Mouse (Mus musculus): ENCODE results near the gene Hspa1l. TPM values are rescaled to one million over a fixed set of nuclear protein-coding genes. Genes with fewer than 3 reads are reported as not detected.

Hspa1l gene
- polyA plus RNA-seq, 1 experiment: 0.58 TPM

DNA sequence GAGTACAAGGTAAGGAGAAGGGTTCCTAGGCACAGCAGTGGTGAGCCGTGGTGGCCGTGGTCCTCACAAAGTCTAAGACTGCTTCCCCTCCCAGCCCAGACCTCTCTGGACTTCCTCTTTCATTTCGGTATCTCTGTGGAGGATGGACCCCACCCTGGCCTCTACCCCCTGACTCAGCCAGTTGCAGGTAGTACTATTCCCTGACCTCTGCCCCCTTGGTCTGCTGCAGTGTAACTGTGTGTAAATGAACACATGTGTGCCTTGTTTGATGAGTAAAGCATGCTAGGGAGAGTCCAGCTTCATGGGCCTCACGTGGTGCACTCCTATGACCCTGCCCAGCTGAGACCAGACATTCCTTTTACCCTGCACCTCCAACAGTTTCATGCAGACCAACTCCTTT, 51.3 kb downstream of the Hspa1l start:
- no peak overlapping the region for H3K27ac ChIP-seq (ENCODE audit: insufficient read depth, low read depth, low read length)
- H3K4me3 ChIP-seq (ENCODE audit: insufficient read depth, low read depth, low read length): no peak overlapping the region
- H3K36me3 ChIP-seq (ENCODE audit: control insufficient read depth, insufficient read depth, low read length): no peaks in the 10 kb centered on the region
- WGBS: 64% methylated on average over 4 of the region's 4 CpGs
- no peak for TF ChIP-seq POLR2A (IDR thresholded peaks at IDR 0.05; ENCODE audit: low read depth, low read length)
- TF ChIP-seq CTCF (conservative IDR thresholded peaks at IDR 0.05; ENCODE audit: insufficient read depth, insufficient read length, low read depth, low read length): no peak
- DNase-seq: no peak
- H3K27me3 ChIP-seq (replicated peaks; ENCODE audit: control insufficient read depth, insufficient read depth, low read length): no peaks in the 10 kb centered on the region
- no peaks in the 10 kb centered on the region for H3K4me1 ChIP-seq (ENCODE audit: control insufficient read depth, insufficient read depth, low read length)

DNA sequence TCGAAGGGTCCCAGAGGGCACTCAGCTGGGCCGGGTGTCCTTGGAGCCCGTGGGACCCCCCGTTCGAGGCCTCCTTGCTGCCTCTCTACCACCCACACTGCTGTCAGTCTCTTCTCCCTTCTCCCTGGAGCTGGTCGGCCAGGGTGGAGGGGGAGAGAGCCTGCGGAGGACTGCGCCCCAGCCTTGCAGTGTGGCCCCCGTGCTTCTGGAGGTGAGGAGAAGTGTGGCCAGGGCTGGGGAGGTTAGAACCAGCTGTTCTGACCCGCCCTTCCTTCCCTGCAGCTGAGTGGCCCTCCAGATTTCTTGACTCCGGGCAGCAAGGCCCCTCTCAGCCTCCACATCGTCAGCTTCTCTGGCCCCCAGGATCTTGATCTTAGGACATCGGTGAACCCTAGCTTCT, 51.8 kb downstream of the Hspa1l start:
- DNase-seq: no peak
- H3K27me3 ChIP-seq (replicated peaks; ENCODE audit: control insufficient read depth, insufficient read depth, low read length): no peaks in the 10 kb centered on the region
- H3K27ac ChIP-seq (ENCODE audit: insufficient read depth, low read depth, low read length): no peak overlapping the region
- H3K36me3 ChIP-seq (ENCODE audit: control insufficient read depth, insufficient read depth, low read length): no peaks in the 10 kb centered on the region
- 72% methylated on average over 13 of the region's 13 CpGs for WGBS
- no peaks in the 10 kb centered on the region for H3K4me1 ChIP-seq (ENCODE audit: control insufficient read depth, insufficient read depth, low read length)
- TF ChIP-seq CTCF (conservative IDR thresholded peaks at IDR 0.05; ENCODE audit: insufficient read depth, insufficient read length, low read depth, low read length): no peak
- no peak for TF ChIP-seq POLR2A (IDR thresholded peaks at IDR 0.05; ENCODE audit: low read depth, low read length)
- H3K4me3 ChIP-seq (ENCODE audit: insufficient read depth, low read depth, low read length): no peak overlapping the region

DNA sequence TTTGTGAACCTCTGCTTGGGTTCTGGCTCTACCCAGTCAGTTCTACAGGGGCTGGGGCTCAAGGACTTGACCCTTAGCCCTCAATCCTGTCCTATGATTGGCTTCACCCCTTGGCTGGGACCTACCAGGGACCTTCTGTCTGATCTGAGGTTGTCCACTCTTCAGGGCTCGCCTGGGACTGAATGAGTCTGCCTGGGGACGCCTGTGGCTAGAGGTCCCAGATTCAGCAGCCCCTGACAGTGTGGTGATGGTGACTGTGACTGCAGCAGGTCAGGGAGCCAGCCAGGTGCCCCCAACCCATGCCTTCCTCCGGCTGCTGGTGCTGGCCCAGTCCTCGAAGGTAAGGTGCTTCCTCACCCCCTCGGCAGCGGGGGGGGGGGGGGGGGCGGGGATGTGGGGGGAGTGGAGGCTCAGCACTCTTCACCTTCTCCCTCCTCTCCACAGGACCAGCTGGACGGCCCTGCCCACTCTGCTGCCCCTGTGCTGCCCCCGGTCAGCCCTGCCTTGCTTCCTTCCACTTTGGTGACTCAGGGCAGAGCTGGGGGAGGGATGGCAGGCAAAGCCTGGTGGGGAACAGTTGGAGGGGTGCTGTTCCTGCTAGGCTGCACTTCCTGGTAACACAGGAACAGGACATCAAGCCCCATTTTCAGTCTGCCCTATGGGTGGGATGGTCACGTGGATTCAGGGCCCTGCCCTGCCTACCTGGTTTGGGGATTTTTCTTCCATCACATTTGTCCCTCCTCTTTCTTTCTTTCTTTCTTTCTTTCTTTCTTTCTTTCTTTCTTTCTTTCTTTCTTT, 52.4 kb downstream of the Hspa1l start:
- Histone ChIP-seq H3K27me3 (replicated peaks; ENCODE audit: control insufficient read depth, insufficient read depth, low read length) (no peaks in the 10 kb centered on the region), H3K4me3 (ENCODE audit: insufficient read depth, low read depth, low read length) (no peak overlapping the region), H3K36me3 (ENCODE audit: control insufficient read depth, insufficient read depth, low read length) (no peaks in the 10 kb centered on the region), H3K4me1 (ENCODE audit: control insufficient read depth, insufficient read depth, low read length) (no peaks in the 10 kb centered on the region), H3K27ac (ENCODE audit: insufficient read depth, low read depth, low read length) (no peak overlapping the region)
- 59% methylated on average over 10 of the region's 10 CpGs for WGBS
- DNase-seq: no peak
- TF ChIP-seq POLR2A (IDR thresholded peaks at IDR 0.05; ENCODE audit: low read depth, low read length): no peak
- TF ChIP-seq CTCF (conservative IDR thresholded peaks at IDR 0.05; ENCODE audit: insufficient read depth, insufficient read length, low read depth, low read length): no peak

DNA sequence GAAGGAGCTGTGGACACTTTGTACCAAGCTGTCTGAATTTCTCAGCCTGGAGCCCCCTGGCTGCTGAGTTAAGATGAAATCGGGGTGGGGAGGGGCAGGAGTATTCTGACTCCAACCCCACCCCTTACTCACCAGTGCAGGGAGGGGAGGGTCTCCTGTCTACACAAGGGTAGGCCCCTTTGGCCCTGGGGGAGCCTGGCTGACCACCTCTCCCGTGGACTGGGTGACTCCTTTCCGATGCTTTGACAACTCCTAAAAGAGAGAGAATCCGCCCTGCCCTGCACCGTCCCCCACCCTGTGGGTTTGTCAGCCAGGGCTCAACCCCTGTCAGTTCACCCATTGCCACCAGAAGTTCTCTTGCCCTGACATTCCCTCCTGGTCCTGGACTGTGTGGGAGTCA, 53.7 kb downstream of the Hspa1l start:
- no peak overlapping the region for H3K4me3 ChIP-seq (ENCODE audit: insufficient read depth, low read depth, low read length)

DNA sequence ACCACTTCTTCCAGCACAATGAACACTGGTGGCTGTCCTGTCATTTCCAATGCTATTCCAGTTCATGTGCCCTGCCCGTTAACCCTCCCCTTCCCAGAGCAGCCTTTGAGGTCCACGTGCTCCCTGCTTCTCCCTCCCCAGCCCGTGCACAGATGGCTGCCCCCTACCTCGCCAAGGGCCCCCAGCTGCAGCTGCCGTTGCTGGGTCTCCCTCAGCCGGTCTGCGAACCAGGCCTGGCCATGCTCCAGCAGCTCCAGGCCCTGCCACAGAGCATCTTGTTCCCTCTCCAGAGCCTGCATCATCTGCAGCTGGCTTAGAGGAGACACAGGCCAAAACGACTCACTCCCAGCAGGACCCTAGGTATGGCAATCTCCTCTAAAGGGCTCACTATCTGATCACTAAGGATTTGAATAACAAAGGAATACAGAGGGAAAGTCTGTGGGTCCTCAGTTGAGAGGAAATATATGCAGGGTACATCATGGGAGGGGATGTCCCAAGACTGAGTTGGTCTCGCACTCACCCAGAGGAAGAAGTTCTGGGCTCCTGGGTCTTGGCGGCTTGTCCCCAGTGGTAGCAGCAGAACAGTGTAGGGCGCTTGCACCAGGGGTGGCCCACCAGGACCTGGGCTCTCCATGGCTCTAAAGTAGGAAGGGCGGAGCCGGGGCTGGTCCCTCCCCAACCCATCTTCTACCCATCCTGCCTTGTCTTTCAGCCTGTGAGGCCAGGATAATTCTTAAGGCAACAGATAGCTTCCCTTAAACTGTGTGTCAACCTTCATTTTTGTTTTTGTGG, 55.0 kb downstream of the Hspa1l start, which contains the start of gene Sapcd1:
Sapcd1 (minus strand) TSS at position 740 of the 792 bp plus-strand sequence.
- TF ChIP-seq CTCF (conservative IDR thresholded peaks at IDR 0.05; ENCODE audit: insufficient read depth, insufficient read length, low read depth, low read length) (no peak), POLR2A (IDR thresholded peaks at IDR 0.05; ENCODE audit: low read depth, low read length) (no peak)
- WGBS: 62% methylated on average over 13 of the region's 13 CpGs
- no peak for DNase-seq
- Histone ChIP-seq H3K4me1 (ENCODE audit: control insufficient read depth, insufficient read depth, low read length) (no peaks in the 10 kb centered on the region), H3K27me3 (replicated peaks; ENCODE audit: control insufficient read depth, insufficient read depth, low read length) (no peaks in the 10 kb centered on the region), H3K4me3 (ENCODE audit: insufficient read depth, low read depth, low read length) (no peak within 1 kb of the TSS), H3K36me3 (ENCODE audit: control insufficient read depth, insufficient read depth, low read length) (no peaks in the 10 kb centered on the region), H3K27ac (ENCODE audit: insufficient read depth, low read depth, low read length) (no peak within 1 kb of the TSS)

More for the DNA sequence above, 53.7 kb downstream of the Hspa1l start:
- Histone ChIP-seq H3K36me3 (ENCODE audit: control insufficient read depth, insufficient read depth, low read length) (no peaks in the 10 kb centered on the region), H3K27me3 (replicated peaks; ENCODE audit: control insufficient read depth, insufficient read depth, low read length) (no peaks in the 10 kb centered on the region), H3K27ac (ENCODE audit: insufficient read depth, low read depth, low read length) (no peak overlapping the region), H3K4me1 (ENCODE audit: control insufficient read depth, insufficient read depth, low read length) (no peaks in the 10 kb centered on the region)
- WGBS: 81% methylated on average over 5 of the region's 5 CpGs
- DNase-seq: no peak
- TF ChIP-seq POLR2A (IDR thresholded peaks at IDR 0.05; ENCODE audit: low read depth, low read length): no peak
- TF ChIP-seq CTCF (conservative IDR thresholded peaks at IDR 0.05; ENCODE audit: insufficient read depth, insufficient read length, low read depth, low read length): no peak

DNA sequence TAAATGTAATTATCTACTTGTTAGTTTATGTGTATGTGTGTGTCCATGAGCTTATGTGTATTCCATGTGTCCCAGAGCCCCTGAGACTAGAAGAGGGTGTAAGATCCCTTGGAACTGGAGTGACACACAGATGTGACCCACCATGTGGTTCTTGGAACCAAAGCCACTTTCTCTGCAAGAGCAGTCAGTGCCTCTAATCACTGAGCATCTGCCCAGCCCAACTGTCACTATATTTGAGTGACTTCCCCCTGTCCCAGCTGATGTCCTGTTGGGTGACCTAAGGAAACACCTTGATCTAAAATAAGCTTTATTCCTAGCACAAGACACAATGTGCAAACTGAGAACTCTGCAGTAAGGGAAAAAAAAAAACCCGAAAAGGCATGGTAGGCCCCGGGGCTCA, 55.8 kb downstream of the Hspa1l start:
- Histone ChIP-seq H3K4me1 (ENCODE audit: control insufficient read depth, insufficient read depth, low read length) (no peaks in the 10 kb centered on the region), H3K36me3 (ENCODE audit: control insufficient read depth, insufficient read depth, low read length) (no peaks in the 10 kb centered on the region), H3K27me3 (replicated peaks; ENCODE audit: control insufficient read depth, insufficient read depth, low read length) (no peaks in the 10 kb centered on the region), H3K4me3 (ENCODE audit: insufficient read depth, low read depth, low read length) (no peak overlapping the region), H3K27ac (ENCODE audit: insufficient read depth, low read depth, low read length) (no peak overlapping the region)
- TF ChIP-seq POLR2A (IDR thresholded peaks at IDR 0.05; ENCODE audit: low read depth, low read length) (no peak), CTCF (conservative IDR thresholded peaks at IDR 0.05; ENCODE audit: insufficient read depth, insufficient read length, low read depth, low read length) (no peak)
- WGBS: 61% methylated on average over 2 of the region's 2 CpGs
- no peak for DNase-seq

Other genes starting within 250 kb of the Hspa1l start
- 4.7 and 6.8 TPM in 2 replicates for gene C4b, start 228.8 kb upstream of the Hspa1l start, polyA plus RNA-seq (2012; rRNA removed)
- gene Cyp21a1, start 168.1 kb upstream of the Hspa1l start, polyA plus RNA-seq (2012; rRNA removed): 0.23 and 29.2 TPM in 2 replicates
- 35.7 and 36.7 TPM in 2 replicates for gene Stk19, start 135.8 kb upstream of the Hspa1l start, polyA plus RNA-seq (2012; rRNA removed)
- gene Dxo, start 135.7 kb upstream of the Hspa1l start, polyA plus RNA-seq (2012; rRNA removed): 52.6 and 59.2 TPM in 2 replicates
- 58.2 and 69.5 TPM in 2 replicates for gene Skiv2l, start 122.5 kb upstream of the Hspa1l start, polyA plus RNA-seq (2012; rRNA removed)
- 24.2 and 26.2 TPM in 2 replicates for gene Nelfe, start 122.3 kb upstream of the Hspa1l start, polyA plus RNA-seq (2012; rRNA removed)
- gene Cfb, start 110.2 kb upstream of the Hspa1l start, polyA plus RNA-seq (2012; rRNA removed): 191 and 199 TPM in 2 replicates
- gene Zbtb12, start 93.2 kb upstream of the Hspa1l start, polyA plus RNA-seq (2012; rRNA removed): 9.4 and 10.8 TPM in 2 replicates
- gene Gm20547, start 90.7 kb upstream of the Hspa1l start, polyA plus RNA-seq (2012; rRNA removed): 0.05 TPM in 1 of 2 replicates, not detected in the other
- 62.9 and 73.4 TPM in 2 replicates for gene C2, start 74.4 kb upstream of the Hspa1l start, polyA plus RNA-seq (2012; rRNA removed)
- 134 and 169 TPM in 2 replicates for gene Ehmt2, start 74.2 kb upstream of the Hspa1l start, polyA plus RNA-seq (2012; rRNA removed)
- gene Slc44a4, start 58.2 kb upstream of the Hspa1l start, polyA plus RNA-seq (2012; rRNA removed): 73.5 and 88.1 TPM in 2 replicates
- gene Neu1, start 41.5 kb upstream of the Hspa1l start, polyA plus RNA-seq (2012; rRNA removed): 448 and 498 TPM in 2 replicates
- 38.8 and 56.5 TPM in 2 replicates for gene Hspa1b, start 13.5 kb upstream of the Hspa1l start, polyA plus RNA-seq (2012; rRNA removed)
- not detected in 2 replicates for gene Gm20481, start 2.8 kb upstream of the Hspa1l start, polyA plus RNA-seq (2012; rRNA removed)
- gene Hspa1a, start 547 bp upstream of the Hspa1l start, polyA plus RNA-seq (2012; rRNA removed): 23.4 and 31.5 TPM in 2 replicates
- 70.2 and 88.2 TPM in 2 replicates for gene Lsm2, start 9.2 kb downstream of the Hspa1l start, polyA plus RNA-seq (2012; rRNA removed)
- gene Vars, start 28.3 kb downstream of the Hspa1l start, polyA plus RNA-seq (2012; rRNA removed): 52.5 and 64.5 TPM in 2 replicates
- 0.80 and 0.89 TPM in 2 replicates for gene Vwa7, start 43.9 kb downstream of the Hspa1l start, polyA plus RNA-seq (2012; rRNA removed)
- 0.69 and 0.77 TPM in 2 replicates for gene Sapcd1, start 55.3 kb downstream of the Hspa1l start, polyA plus RNA-seq (2012; rRNA removed)
- gene Msh5, start 74.0 kb downstream of the Hspa1l start, polyA plus RNA-seq (2012; rRNA removed): 1.6 and 2.4 TPM in 2 replicates
- 105 and 117 TPM in 2 replicates for gene Clic1, start 77.3 kb downstream of the Hspa1l start, polyA plus RNA-seq (2012; rRNA removed)
- 37.7 and 41.0 TPM in 2 replicates for gene Ddah2, start 86.3 kb downstream of the Hspa1l start, polyA plus RNA-seq (2012; rRNA removed)
- 0.13 and 0.16 TPM in 2 replicates for gene Ly6g6c, start 92.7 kb downstream of the Hspa1l start, polyA plus RNA-seq (2012; rRNA removed)
- 0.46 and 0.66 TPM in 2 replicates for gene Mpig6b, start 93.5 kb downstream of the Hspa1l start, polyA plus RNA-seq (2012; rRNA removed)
- gene Ly6g6e, start 104.2 kb downstream of the Hspa1l start, polyA plus RNA-seq (2012; rRNA removed): 2.1 and 2.5 TPM in 2 replicates
- gene Ly6g6d, start 105.4 kb downstream of the Hspa1l start, polyA plus RNA-seq (2012; rRNA removed): 8.1 and 8.9 TPM in 2 replicates
- gene Ly6g6f, start 112.9 kb downstream of the Hspa1l start, polyA plus RNA-seq (2012; rRNA removed): not detected in 2 replicates
- gene Abhd16a, start 116.6 kb downstream of the Hspa1l start, polyA plus RNA-seq (2012; rRNA removed): 156 and 217 TPM in 2 replicates
- not detected in 2 replicates for gene Ly6g5c, start 135.6 kb downstream of the Hspa1l start, polyA plus RNA-seq (2012; rRNA removed)
- 0.81 and 1.0 TPM in 2 replicates for gene Ly6g5b, start 142.7 kb downstream of the Hspa1l start, polyA plus RNA-seq (2012; rRNA removed)
- 15.1 and 15.5 TPM in 2 replicates for gene Gpank1, start 148.8 kb downstream of the Hspa1l start, polyA plus RNA-seq (2012; rRNA removed)
- 434 and 474 TPM in 2 replicates for gene Csnk2b, start 149.3 kb downstream of the Hspa1l start, polyA plus RNA-seq (2012; rRNA removed)
- 10.7 and 12.9 TPM in 2 replicates for gene D17H6S53E, start 153.7 kb downstream of the Hspa1l start, polyA plus RNA-seq (2012; rRNA removed)
- gene Apom, start 159.3 kb downstream of the Hspa1l start, polyA plus RNA-seq (2012; rRNA removed): 138 and 157 TPM in 2 replicates
- 145 and 160 TPM in 2 replicates for gene Bag6, start 162.5 kb downstream of the Hspa1l start, polyA plus RNA-seq (2012; rRNA removed)
- gene Prrc2a, start 192.2 kb downstream of the Hspa1l start, polyA plus RNA-seq (2012; rRNA removed): 237 and 272 TPM in 2 replicates
- gene Aif1, start 203.4 kb downstream of the Hspa1l start, polyA plus RNA-seq (2012; rRNA removed): 0.65 and 2.6 TPM in 2 replicates
- gene Lst1, start 215.7 kb downstream of the Hspa1l start, polyA plus RNA-seq (2012; rRNA removed): 9.4 and 17.7 TPM in 2 replicates
- gene Ltb, start 221.7 kb downstream of the Hspa1l start, polyA plus RNA-seq (2012; rRNA removed): 2.5 and 20.9 TPM in 2 replicates
- 0.64 and 0.94 TPM in 2 replicates for gene Tnf, start 229.3 kb downstream of the Hspa1l start, polyA plus RNA-seq (2012; rRNA removed)
- 0.08 and 1.1 TPM in 2 replicates for gene Lta, start 232.6 kb downstream of the Hspa1l start, polyA plus RNA-seq (2012; rRNA removed)
- not detected in 2 replicates for gene Gm16181, start 248.1 kb downstream of the Hspa1l start, polyA plus RNA-seq (2012; rRNA removed)

Data from kidney, adult 2 months (tissue).